ENCODE assay signal across 8 mouse cellular contexts in the genomic region with DNA sequence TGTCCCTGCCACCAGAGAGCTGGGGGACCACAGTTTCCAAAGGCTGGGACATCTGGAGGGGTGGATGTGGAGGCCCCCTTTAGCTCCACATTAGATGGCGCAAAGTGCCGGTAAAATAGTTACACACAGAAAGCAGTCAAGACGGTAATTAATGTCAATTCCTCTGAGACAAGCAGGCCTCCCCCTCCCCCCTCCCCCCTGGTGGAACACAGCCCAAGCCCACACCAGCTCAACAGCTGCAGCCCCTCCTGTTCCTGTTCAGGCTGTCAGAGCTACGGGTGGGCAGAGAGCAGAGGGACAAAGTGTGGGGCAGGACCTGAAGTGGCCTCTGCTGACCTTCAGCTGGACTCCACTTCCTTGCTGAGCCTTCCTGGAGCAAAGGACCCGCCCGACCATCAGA. TPM values are rescaled to one million over a fixed set of nuclear protein-coding genes. Genes with fewer than 3 reads are reported as not detected.
DNase-seq lines count a peak whose midpoint lies in the region; ATAC-seq and TF ChIP-seq lines count a peak whose summit lies in the region.

No protein-coding gene starts in this region.

- H3K4me2 ChIP-seq in embryonic facial prominence, embryonic 14.5 days (ENCODE audit: low read depth, low read length), result 0 out of 2 replicates have a peak overlapping the region, but pooled peaks have one; percentile 3

- no peaks in the 10 kb centered on the region for H3K36me3 ChIP-seq in embryonic facial prominence, embryonic 14.5 days (ENCODE audit: control insufficient read depth, insufficient read depth, low read length)
- H3K36me3 ChIP-seq in thymus, adult 2 months (ENCODE audit: control insufficient read depth, insufficient read depth, low read length), result no peaks in the 10 kb centered on the region

- no peak for TF ChIP-seq POLR2A in brain, embryonic 14.5 days (IDR thresholded peaks at IDR 0.05; ENCODE audit: borderline replicate concordance, extremely low read depth, insufficient read depth, insufficient read length, poor library complexity, severe bottlenecking)
- no peak for TF ChIP-seq POLR2A in thymus, adult 2 months (IDR thresholded peaks at IDR 0.05; ENCODE audit: control insufficient read depth, extremely low read depth, insufficient read depth, low read length, poor library complexity)

- no peaks in the 10 kb centered on the region for H3K27me3 ChIP-seq in embryonic facial prominence, embryonic 14.5 days (replicated peaks; ENCODE audit: control insufficient read depth, insufficient read depth, low read length)
- H3K27me3 ChIP-seq in thymus, adult 2 months (ENCODE audit: control insufficient read depth, insufficient read depth, low read length), result no peaks in the 10 kb centered on the region

- 8% methylated on average over 5 of the region's 6 CpGs for WGBS in embryonic facial prominence, embryonic 14.5 days
- 39% methylated on average over 6 of the region's 6 CpGs for WGBS in thymus, adult 2 months

- no peak overlapping the region for H3K27ac ChIP-seq in embryonic facial prominence, embryonic 14.5 days (replicated peaks; ENCODE audit: low read depth, low read length)
- no peak overlapping the region for H3K27ac ChIP-seq in thymus, adult 2 months (ENCODE audit: control insufficient read depth, insufficient read depth, low read length)
- no peak overlapping the region for H3K27ac ChIP-seq in layer of hippocampus, adult 2 months

- H3K9ac ChIP-seq in embryonic facial prominence, embryonic 14.5 days (ENCODE audit: low read depth, low read length), result no peak overlapping the region

- ATAC-seq in embryonic facial prominence, embryonic 14.5 days (ENCODE audit: low read depth), result no peak
- no peak for ATAC-seq in megakaryocyte-erythroid progenitor cell, adult 5-6 weeks (replicated peaks; ENCODE audit: low FRiP score, low TSS enrichment, poor library complexity, severe bottlenecking)

- no peak for TF ChIP-seq CTCF in brain, embryonic 14.5 days (IDR thresholded peaks at IDR 0.05; ENCODE audit: borderline replicate concordance, extremely low read depth, insufficient read depth, insufficient read length)
- no peak for TF ChIP-seq CTCF in thymus, adult 2 months (IDR thresholded peaks at IDR 0.05; ENCODE audit: borderline replicate concordance, control insufficient read depth, extremely low read depth, insufficient read depth, low read length, poor library complexity)
- no peak for TF ChIP-seq CTCF in layer of hippocampus, adult 2 months (conservative IDR thresholded peaks at IDR 0.05)

- H3K4me3 ChIP-seq in embryonic facial prominence, embryonic 14.5 days (ENCODE audit: low read depth, low read length), result no peak overlapping the region
- H3K4me3 ChIP-seq in thymus, adult 2 months (ENCODE audit: control insufficient read depth, insufficient read depth, low read length), result no peak overlapping the region
- H3K4me3 ChIP-seq in layer of hippocampus, adult 2 months, result no peak overlapping the region

- no peaks in the 10 kb centered on the region for H3K9me3 ChIP-seq in embryonic facial prominence, embryonic 14.5 days (ENCODE audit: control insufficient read depth, low read length)

- H3K4me1 ChIP-seq in embryonic facial prominence, embryonic 14.5 days (ENCODE audit: control insufficient read depth, insufficient read depth, low read length), result peaks cover 28% of the 10 kb centered on the region
- peaks cover 14% of the 10 kb centered on the region for H3K4me1 ChIP-seq in thymus, adult 2 months (replicated peaks; ENCODE audit: control insufficient read depth, insufficient read depth, low read length)

- peak; percentile 80 for DNase-seq in brain, embryonic 14.5 days (ENCODE audit: low read depth)
- peak; percentile 30 for DNase-seq in embryonic facial prominence, embryonic 14.5 days (ENCODE audit: low spot score)
- peak; percentile 18 for DNase-seq in kidney, adult 18-20 months
- DNase-seq in mesoderm, embryonic 11.5 days (ENCODE audit: low read depth, low spot score), result peak; percentile 66
- no peak for DNase-seq in thymus, adult 2 months
- no peak for DNase-seq in layer of hippocampus, postnatal 25 days (ENCODE audit: extremely low spot score in 1 of 2, low spot score in 1 of 2)
- no peak for DNase-seq in layer of hippocampus, adult 2 months (ENCODE audit: low spot score in 2 of 2)

RNA-seq across cellular contexts. Expression of a gene that starts 2.7 kb away (rescaled TPM):
- polyA plus RNA-seq in brain, embryonic 14.5 days (2012; rRNA removed), result 24.4 and 39.0 TPM in 2 replicates
- 18.9 and 20.9 TPM in 2 replicates for polyA plus RNA-seq in embryonic facial prominence, embryonic 14.5 days (2014; fragmentation: Nextera tagmentation; extraction: Ambion mirVana)
- 16.8 and 20.1 TPM in 2 replicates for total RNA-seq in megakaryocyte-erythroid progenitor cell, adult 5-6 weeks (2014; fragmentation: Nextera tagmentation)
- total RNA-seq in megakaryocyte-erythroid progenitor cell, adult 5-6 weeks (2017), result 11.1 and 15.5 TPM in 2 replicates
- polyA plus RNA-seq in thymus, adult 2 months (2012; rRNA removed), result 12.7 and 18.6 TPM in 2 replicates
- 10 to 100 TPM; 63.6 to 66.6 TPM for total RNA-seq in layer of hippocampus, postnatal 25 days (2021)
- 10 to 100 TPM; 57.6 to 63.9 TPM for total RNA-seq in layer of hippocampus, adult 2 months (2021)

Comparison
In these comparisons a context has a peak if more than half of its experiments do, and no peak if none do; other contexts are left out.
1. DNase-seq: peak in brain, embryonic 14.5 days (single experiment), embryonic facial prominence, embryonic 14.5 days (single experiment), kidney, adult 18-20 months (single experiment) and mesoderm, embryonic 11.5 days (single experiment); none in thymus, adult 2 months (single experiment), layer of hippocampus, postnatal 25 days (0 of 2) and layer of hippocampus, adult 2 months (0 of 2).